Mouse (Mus musculus) gastrocnemius, postnatal 14 days (tissue): Measurements from ENCODE around the gene Rps15a. TPM values are rescaled to one million over a fixed set of nuclear protein-coding genes. Genes with fewer than 3 reads are reported as not detected.

ENCODE experiments used
- total RNA-seq, 2 experiments: library from RNA; stranded (reverse); gene quantifications; 2 replicates each; pipeline ENCODE4 v1.2.3; 2021

The Rps15a gene
- total RNA-seq, 2 experiments from 2014 or later: 566 to 601 TPM

Other genes starting within 250 kb of the Rps15a start
- 10 to 100 TPM; 18.1 to 19.1 TPM for gene Arl6ip1, start 13.5 kb upstream of the Rps15a start, total RNA-seq
- 10 to 100 TPM; 22.0 to 26.6 TPM for gene Smg1, start 127.5 kb upstream of the Rps15a start, total RNA-seq